Mouse (Mus musculus) lung, postnatal 25 days (tissue): ENCODE results near the gene Nol7.
A peak's percentile ranks its signal among the peaks of the same experiment; 100 is the strongest.

Source experiments
- DNase-seq: peaks from one replicate; pipeline ENCODE4 v3.0.0; 2022; ENCODE audit warnings: low spot score

Gene Nol7

GRCm38 (mm10) chr13:43398297-43399080 lies at the start of gene Nol7:
Gene Nol7, plus strand, starts transcription at chr13:43398390.
- peak; percentile 93 for DNase-seq

- DNase-seq: no peak
These were observed 48.8 kb upstream of the Nol7 start for GRCm38 (mm10) chr13:43349376-43349775.

DNA sequence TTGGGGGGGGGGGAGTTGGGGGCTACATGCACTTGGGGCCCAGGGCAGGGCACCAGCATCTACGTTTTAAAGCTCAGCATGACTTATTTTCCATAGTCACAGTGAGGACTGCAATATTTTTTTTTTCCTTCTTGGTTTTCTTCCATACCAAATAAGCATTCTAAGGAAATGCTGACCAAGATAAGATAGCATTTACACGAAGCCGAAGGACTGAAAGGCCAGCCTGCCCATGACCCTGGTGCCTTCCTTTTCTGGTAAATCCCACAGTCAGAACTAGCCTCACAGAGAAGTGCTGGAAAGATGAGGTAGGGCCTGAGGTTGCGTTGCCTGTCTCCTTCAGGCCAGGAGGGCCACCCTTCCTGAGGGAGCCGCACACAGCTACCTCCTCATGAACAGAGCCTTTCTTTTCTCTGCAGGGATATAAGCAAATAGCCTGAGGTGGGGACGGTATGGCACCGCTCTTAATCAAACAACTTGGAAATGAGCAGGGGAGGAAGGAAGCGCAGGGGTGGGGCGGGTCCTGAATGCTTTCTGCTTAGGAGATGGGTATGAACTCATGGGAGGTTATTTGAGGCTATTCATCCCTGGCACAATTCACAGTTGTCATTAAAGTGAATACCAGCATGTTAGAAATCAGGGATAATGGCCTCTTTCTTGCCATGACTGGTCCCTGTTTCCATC lies 47.6 kb upstream of the Nol7 start:
- DNase-seq: peak; percentile 58

- DNase-seq: no peak
These were observed 44.8 kb upstream of the Nol7 start for GRCm38 (mm10) chr13:43353356-43353755.

DNA sequence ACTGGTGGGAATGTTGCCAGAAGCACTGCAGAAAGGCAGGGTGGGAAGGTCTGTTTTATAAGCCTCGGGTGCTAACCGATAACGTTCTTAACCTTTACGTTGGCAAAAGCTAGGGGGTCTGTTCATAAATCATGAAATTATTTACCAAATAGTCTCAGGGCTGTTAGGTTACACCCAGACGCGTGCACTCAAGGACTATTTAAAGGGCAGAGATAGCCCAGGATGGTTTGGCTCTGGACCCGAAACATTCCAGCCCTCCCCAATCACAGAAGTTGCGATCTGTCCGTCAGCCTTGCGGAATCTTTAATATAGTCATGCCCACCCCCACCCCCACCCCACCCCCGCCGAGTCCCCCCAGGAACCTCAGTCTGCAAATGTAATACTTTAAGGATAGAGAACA lies 43.8 kb upstream of the Nol7 start:
- no peak for DNase-seq

- DNase-seq: no peak
These were observed 41.7 kb upstream of the Nol7 start for GRCm38 (mm10) chr13:43356346-43357125.

GRCm38 (mm10) chr13:43360534-43360933 lies 37.7 kb upstream of the Nol7 start:
- DNase-seq: no peak

GRCm38 (mm10) chr13:43362353-43362752 lies 35.8 kb upstream of the Nol7 start:
- no peak for DNase-seq

DNA sequence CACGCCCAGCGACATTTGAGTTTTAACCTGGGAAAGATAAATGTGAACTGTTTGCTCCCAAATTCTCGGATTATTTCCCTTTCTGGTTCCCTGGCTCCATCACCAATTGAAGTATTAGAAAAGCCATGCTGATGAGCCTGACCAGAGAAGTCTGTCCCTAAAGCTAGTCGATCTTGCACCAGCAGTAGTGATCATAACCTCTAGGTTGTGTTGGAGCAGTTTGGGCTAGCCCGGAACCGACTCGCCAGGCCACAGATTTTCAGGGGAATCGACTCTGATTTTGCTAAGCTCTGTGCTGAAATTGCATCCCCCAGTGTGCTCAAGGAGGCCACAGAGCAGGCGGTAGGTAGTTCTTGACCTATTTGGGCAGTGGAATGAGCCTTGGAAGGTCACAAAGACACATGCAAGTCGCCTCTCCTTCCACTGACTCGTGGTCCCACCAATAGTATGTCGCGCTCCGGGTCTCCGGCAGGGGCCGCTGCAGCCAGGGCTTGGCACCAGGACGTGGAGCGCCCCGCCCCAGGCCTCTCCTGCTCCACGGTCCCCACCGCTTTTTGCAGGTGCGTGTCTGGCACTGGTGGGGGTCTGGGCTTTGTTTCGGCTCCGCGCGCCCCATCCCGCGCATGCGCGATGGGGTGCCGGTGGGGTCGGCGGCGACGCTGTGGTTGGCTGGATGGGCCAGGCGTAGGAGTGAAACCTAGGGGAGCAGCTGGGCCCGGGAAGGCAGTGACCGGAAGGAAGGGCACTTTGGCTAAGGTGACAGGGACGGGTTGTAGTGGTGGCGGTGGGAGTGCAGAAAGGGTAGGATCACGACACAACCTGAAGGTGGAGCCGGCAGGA lies 33.0 kb upstream of the Nol7 start, which contains the start of gene Sirt5:
Gene Sirt5, plus strand, starts transcription at position 512 of the 840 bp plus-strand sequence.
- peak; percentile 90 for DNase-seq

DNA sequence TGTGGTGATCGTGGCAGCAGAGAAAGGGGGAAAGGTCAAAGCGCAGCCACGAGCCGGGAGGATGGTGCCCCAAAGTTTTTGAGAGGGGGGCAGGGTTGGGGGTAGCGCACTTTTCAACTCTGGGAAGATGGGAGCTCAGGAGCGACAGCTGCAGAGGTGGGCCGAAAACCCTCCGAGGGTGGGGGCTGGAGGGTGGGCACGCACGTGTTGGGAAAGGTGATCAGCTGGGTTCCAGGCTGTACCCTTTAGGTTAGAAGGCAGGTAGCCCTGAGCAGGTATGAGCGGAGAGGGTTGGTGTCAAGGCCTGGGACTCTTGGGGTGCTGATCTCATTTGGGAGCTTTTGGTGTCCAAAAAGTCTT lies 32.4 kb upstream of the Nol7 start:
- no peak for DNase-seq

GRCm38 (mm10) chr13:43370063-43370462 lies 28.1 kb upstream of the Nol7 start:
- DNase-seq: no peak

DNA sequence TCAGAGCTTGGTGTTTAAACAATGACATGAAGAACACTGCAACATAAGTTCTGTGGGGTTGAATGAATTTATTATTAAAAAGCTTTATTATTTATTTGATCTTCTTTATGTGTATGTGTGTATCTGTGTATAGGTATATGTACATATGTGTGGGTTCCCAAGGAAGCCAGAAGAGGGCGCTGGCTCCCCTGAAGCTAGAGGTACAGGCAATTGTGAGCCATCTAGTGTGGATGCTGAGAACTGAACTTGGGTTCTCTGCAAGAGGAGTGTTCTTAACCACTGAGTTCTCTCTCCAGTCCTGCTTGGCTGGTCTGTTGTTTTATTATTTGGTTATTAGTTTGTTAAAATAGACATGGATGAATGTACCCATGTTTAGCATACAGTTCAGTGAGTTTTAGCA lies 25.3 kb upstream of the Nol7 start:
- no peak for DNase-seq

DNA sequence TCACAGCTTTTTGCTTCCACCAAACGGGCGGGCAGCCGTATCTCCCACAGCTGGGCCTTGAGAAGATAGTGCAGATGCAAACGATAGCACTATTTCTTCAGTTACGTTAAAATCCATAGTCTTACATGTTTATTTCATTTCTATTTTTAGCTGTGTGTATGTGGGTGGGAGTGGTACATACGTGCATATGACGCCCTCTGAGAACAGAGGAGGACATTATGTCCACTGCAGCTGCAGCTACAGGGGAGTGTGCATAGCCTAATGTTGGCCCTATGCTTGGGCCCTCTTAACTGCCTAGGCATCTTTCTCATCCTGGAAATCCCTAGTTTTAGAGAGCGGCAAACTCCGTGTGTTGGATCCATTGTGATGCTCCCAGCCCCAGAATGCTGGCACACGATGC lies 24.0 kb upstream of the Nol7 start:
- no peak for DNase-seq

DNA sequence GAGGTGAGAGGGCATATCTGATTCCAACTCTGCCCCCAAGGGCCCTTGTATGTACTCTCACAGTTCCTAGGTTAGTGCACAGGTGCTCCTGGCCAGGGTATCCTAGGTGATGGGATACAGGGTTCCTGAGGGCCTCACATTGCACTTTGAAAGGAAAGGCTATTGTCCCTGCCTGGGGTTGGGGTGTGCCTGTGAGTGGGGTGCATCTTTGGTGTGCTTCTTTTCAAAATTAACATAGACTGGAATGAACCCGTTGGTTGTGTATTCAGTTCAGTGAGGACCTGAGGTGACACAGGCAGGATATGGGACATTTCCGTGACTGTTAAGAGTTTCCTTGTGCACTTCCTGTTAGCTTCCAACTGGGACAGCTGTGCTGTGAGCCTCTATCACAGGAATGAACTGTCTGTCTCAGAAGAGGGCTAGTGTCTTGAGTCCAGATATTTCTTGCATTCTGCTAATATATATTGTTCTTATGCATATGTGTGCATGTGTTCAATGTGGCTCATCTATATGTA lies 23.2 kb upstream of the Nol7 start:
- DNase-seq: peak; percentile 55

GRCm38 (mm10) chr13:43379989-43380388 lies 18.2 kb upstream of the Nol7 start:
- DNase-seq: no peak

DNA sequence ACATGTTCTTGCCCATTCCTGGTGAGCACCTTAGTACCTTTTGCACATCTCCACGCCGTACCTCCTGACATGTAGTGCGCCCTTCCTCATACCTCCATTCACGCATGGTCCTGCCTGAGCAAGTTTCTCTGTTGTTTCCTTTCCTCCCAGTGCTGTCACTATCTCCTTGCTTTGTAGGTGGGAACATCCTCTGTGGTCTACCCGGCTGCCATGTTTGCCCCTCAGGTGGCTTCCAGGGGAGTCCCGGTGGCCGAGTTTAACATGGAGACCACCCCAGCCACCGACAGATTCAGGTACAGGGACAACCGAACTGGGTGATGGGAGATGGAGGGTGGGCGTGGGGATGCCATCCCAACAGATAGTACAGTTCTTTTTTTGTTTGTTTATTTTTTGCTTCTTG lies 12.9 kb upstream of the Nol7 start:
- DNase-seq: no peak

DNA sequence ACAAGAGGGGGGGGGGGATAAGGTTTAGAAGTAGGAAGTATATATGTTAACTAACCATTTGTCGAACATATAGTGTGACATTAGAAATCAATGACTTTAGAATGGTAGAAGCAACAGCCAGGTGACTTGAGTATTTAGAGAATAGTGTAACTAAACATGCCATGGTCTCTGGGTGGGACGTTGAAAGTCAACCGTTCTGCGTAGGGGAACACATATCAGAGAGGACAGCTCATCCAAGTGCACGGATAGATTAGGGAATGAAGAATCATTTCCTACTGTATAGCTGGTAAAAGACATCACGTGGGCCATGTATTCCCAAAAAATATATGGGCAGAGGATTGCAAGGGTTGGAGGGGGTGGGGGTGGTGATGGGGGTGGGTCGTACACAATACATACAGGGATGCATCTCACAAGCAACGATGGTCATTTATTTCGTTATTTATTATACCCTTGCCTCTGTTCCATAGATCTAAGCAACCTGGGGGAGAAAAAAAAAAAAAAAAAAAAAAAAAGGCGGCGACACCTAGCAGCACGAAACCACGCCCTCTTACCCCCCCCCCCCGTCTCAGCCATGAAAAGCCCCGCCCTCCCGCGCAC lies 392 bp upstream of the Nol7 start:
- no peak for DNase-seq

DNA sequence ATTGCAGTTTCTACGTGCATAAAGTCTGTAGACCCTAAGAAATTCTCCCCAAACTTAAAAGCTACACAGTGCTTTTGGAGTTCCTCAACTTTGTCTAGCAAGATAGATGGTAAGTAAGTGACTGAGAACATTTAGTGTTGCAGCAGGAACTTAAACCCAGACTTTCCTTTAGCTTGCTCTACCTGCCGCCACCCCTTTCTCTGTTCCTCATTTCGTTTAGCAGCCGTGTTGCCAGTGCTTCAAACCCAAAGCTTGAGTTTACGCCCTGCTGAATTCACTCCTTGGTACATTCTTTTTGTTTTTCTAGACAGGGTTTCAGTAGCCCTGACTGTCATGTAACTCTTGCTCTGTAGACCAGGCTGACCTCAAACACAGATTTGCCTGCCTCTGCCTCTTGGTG lies 1.4 kb downstream of the Nol7 start:
- no peak for DNase-seq

- no peak for DNase-seq
These were observed 14.1 kb downstream of the Nol7 start for GRCm38 (mm10) chr13:43412311-43412710.

DNA sequence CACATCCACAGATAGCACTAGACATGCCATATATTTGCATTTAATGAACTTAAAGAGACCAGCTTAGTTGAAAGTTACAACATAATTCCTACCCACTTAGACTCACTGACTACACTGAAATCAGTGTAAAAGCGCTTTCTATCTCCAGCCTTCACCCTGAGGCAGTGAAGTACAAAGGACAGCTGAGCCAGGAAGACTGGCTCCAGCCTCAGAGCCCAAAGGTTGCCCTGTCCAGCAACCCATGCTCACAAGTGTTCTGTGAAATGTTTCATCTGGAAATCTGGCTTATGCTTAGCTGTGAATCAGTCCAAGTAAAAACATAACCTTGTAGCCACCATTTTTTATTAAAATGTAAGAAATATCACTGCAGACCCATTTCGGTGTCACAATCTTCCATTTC lies 15.4 kb downstream of the Nol7 start:
- DNase-seq: peak; percentile 11

- no peak for DNase-seq
These were observed 17.1 kb downstream of the Nol7 start for GRCm38 (mm10) chr13:43415249-43415648.
